14 mouse cellular contexts compared by ENCODE assay signal in genomic region chr14:93380757-93381156, GRCm38 (mm10).
DNase-seq lines count a peak whose midpoint lies in the region; ATAC-seq lines count a peak whose summit lies in the region.
"Had no signal": no experiment of that assay in that cellular context is flagged by ENCODE, and none has a peak within 500 bp of the region (broad histone marks: within the 10 kb centered on the region; RNA-seq: fewer than 3 reads in every experiment).

No protein-coding gene starts in this region.

- intact Hi-C loops in heart, postnatal 25 days (cut with DNase I), result no loop called here

- no peak overlapping the region for H3K9ac ChIP-seq in midbrain, embryonic 12.5 days (replicated peaks)
- no peak overlapping the region for H3K9ac ChIP-seq in heart, embryonic 12.5 days
- H3K9ac ChIP-seq: embryonic facial prominence, embryonic 12.5 days; liver, embryonic 13.5 days had no signal

- no peaks in the 10 kb centered on the region for H3K36me3 ChIP-seq in midbrain, embryonic 12.5 days
- H3K36me3 ChIP-seq in heart, embryonic 12.5 days, result no peaks in the 10 kb centered on the region
- H3K36me3 ChIP-seq: embryonic facial prominence, embryonic 12.5 days; liver, embryonic 13.5 days had no signal

- ATAC-seq in midbrain, embryonic 12.5 days (ENCODE audit: low FRiP score, low read depth), result peak; percentile 70
- no peak for ATAC-seq in monocyte, adult 5-6 weeks (replicated peaks; ENCODE audit: insufficient number of reproducible peaks, low FRiP score, low TSS enrichment, poor library complexity, severe bottlenecking)
- ATAC-seq in heart, embryonic 12.5 days (ENCODE audit: insufficient number of reproducible peaks, low FRiP score), result no peak

- peak; percentile 5 for DNase-seq in embryo, embryonic 11 days
- DNase-seq in embryo, embryonic 10.5 days (ENCODE audit: low spot score), result no peak
- DNase-seq in retina, postnatal 1 day, result peak; percentile 21
- DNase-seq in retina, embryonic 14.5 days (ENCODE audit: low spot score), result no peak
- DNase-seq in heart, postnatal 25 days (ENCODE audit: low spot score), result no peak
- DNase-seq: cerebellum, adult 8-10 months; heart, adult 11 months; kidney, adult 11 months; liver, embryonic 13.5 days; lung, postnatal 14 days had no signal

- no peak overlapping the region for H3K27ac ChIP-seq in midbrain, embryonic 12.5 days (replicated peaks)
- H3K27ac ChIP-seq in heart, embryonic 12.5 days (ENCODE audit: poor library complexity, severe bottlenecking), result no peak overlapping the region
- H3K27ac ChIP-seq: embryonic facial prominence, embryonic 12.5 days; liver, embryonic 13.5 days had no signal

- WGBS in midbrain, embryonic 12.5 days, result 45% methylated on average over 1 of the region's 1 CpGs
- 50% methylated on average over 1 of the region's 1 CpGs for WGBS in heart, embryonic 12.5 days

- H3K27me3 ChIP-seq in midbrain, embryonic 12.5 days, result no peaks in the 10 kb centered on the region
- no peaks in the 10 kb centered on the region for H3K27me3 ChIP-seq in heart, embryonic 12.5 days (replicated peaks)
- H3K27me3 ChIP-seq: embryonic facial prominence, embryonic 12.5 days; liver, embryonic 13.5 days had no signal

- H3K4me2 ChIP-seq in midbrain, embryonic 12.5 days (replicated peaks), result no peak overlapping the region
- H3K4me2 ChIP-seq in heart, embryonic 12.5 days, result no peak overlapping the region
- H3K4me2 ChIP-seq: embryonic facial prominence, embryonic 12.5 days; liver, embryonic 13.5 days had no signal

- H3K9me3 ChIP-seq in midbrain, embryonic 12.5 days, result no peaks in the 10 kb centered on the region
- no peaks in the 10 kb centered on the region for H3K9me3 ChIP-seq in heart, embryonic 12.5 days (replicated peaks)
- H3K9me3 ChIP-seq: embryonic facial prominence, embryonic 12.5 days; liver, embryonic 13.5 days had no signal

- no peaks in the 10 kb centered on the region for H3K4me1 ChIP-seq in midbrain, embryonic 12.5 days
- no peaks in the 10 kb centered on the region for H3K4me1 ChIP-seq in heart, embryonic 12.5 days (replicated peaks)
- H3K4me1 ChIP-seq: embryonic facial prominence, embryonic 12.5 days; liver, embryonic 13.5 days had no signal

- H3K4me3 ChIP-seq in midbrain, embryonic 12.5 days, result no peak overlapping the region
- H3K4me3 ChIP-seq in heart, embryonic 12.5 days, result no peak overlapping the region
- H3K4me3 ChIP-seq: embryonic facial prominence, embryonic 12.5 days; liver, embryonic 13.5 days had no signal

Comparison
In these comparisons a context has a peak if more than half of its experiments do, and no peak if none do; other contexts are left out.
1. DNase-seq: peak in embryo, embryonic 11 days (single experiment) and retina, postnatal 1 day (single experiment); none in embryo, embryonic 10.5 days (single experiment), retina, embryonic 14.5 days (single experiment) and heart, postnatal 25 days (single experiment).